Mouse (Mus musculus) spleen, adult 12 weeks (tissue): ENCODE measurements around the gene Arl15.
A peak's percentile ranks its signal among the peaks of the same experiment; 100 is the strongest.

Experiments used
- DNase-seq: peaks from one replicate; pipeline ENCODE4 v3.0.0; 2022; ENCODE audit warnings: low spot score

The Arl15 gene

GRCm38 (mm10) chr13:113845229-113845628, 50.9 kb downstream of the Arl15 start:
- DNase-seq, result no peak

GRCm38 (mm10) chr13:113846413-113846812, 52.1 kb downstream of the Arl15 start:
- no peak for DNase-seq

- no peak for DNase-seq
Observed at GRCm38 (mm10) chr13:113850431-113851034, 56.2 kb downstream of the Arl15 start.

GRCm38 (mm10) chr13:113851602-113852375, 57.5 kb downstream of the Arl15 start:
- no peak for DNase-seq

- no peak for DNase-seq
Observed at GRCm38 (mm10) chr13:113852376-113852666, 58.0 kb downstream of the Arl15 start.

GRCm38 (mm10) chr13:113854146-113854545, 59.8 kb downstream of the Arl15 start:
- DNase-seq, result no peak

GRCm38 (mm10) chr13:113854551-113855312, 60.4 kb downstream of the Arl15 start:
- no peak for DNase-seq

- DNase-seq, result no peak
Observed at GRCm38 (mm10) chr13:113856946-113857345, 62.6 kb downstream of the Arl15 start.

- no peak for DNase-seq
Observed at GRCm38 (mm10) chr13:113858667-113859391, 64.5 kb downstream of the Arl15 start.

- no peak for DNase-seq
Observed at GRCm38 (mm10) chr13:113859392-113859776, 65.1 kb downstream of the Arl15 start.

GRCm38 (mm10) chr13:113860816-113861215, 66.5 kb downstream of the Arl15 start:
- DNase-seq, result no peak

GRCm38 (mm10) chr13:113861231-113861630, 66.9 kb downstream of the Arl15 start:
- no peak for DNase-seq

- no peak for DNase-seq
Observed at GRCm38 (mm10) chr13:113862951-113863350, 68.6 kb downstream of the Arl15 start.

- no peak for DNase-seq
Observed at GRCm38 (mm10) chr13:113863688-113864087, 69.4 kb downstream of the Arl15 start.

GRCm38 (mm10) chr13:113864278-113864677, 70.0 kb downstream of the Arl15 start:
- no peak for DNase-seq

GRCm38 (mm10) chr13:113864893-113865292, 70.6 kb downstream of the Arl15 start:
- DNase-seq, result peak; percentile 44

GRCm38 (mm10) chr13:113865378-113865777, 71.1 kb downstream of the Arl15 start:
- no peak for DNase-seq

- DNase-seq, result peak; percentile 42
Observed at GRCm38 (mm10) chr13:113865806-113866205, 71.5 kb downstream of the Arl15 start.

- DNase-seq, result no peak
Observed at GRCm38 (mm10) chr13:113867736-113868135, 73.4 kb downstream of the Arl15 start.

- peak; percentile 56 for DNase-seq
Observed at GRCm38 (mm10) chr13:113869212-113870205, 75.2 kb downstream of the Arl15 start.

- DNase-seq, result peak; percentile 47
Observed at GRCm38 (mm10) chr13:113870403-113870802, 76.1 kb downstream of the Arl15 start.
